Mouse (Mus musculus) kidney, postnatal 0 days (tissue): ENCODE measurements at regions not wholly inside any gene's neighbourhood (a gene's known extent, or its start where the extent isn't known, plus 50 kb on each side); places are given as distances from the start of the nearest gene placed in this dataset.

Experiments
- ATAC-seq: fragments of 200-750 bp; cut with Nextera tagmentation; replicated peaks from 2 replicates; pipeline ENCODE4 v1.8.0; 2017; ENCODE audit warnings: low read depth, moderate number of reproducible peaks, moderate TSS enrichment, moderate library complexity; ENCODE audit not compliant: low FRiP score
- DNase-seq: peaks from one replicate; pipeline ENCODE4 v3.0.0-alpha.2; 2016; ENCODE audit warnings: low spot score
- H3K27ac ChIP-seq: fragments of 300-500 bp; sonication (generic); 2 replicates; pipeline ENCODE4 v1.5.1; 2014; ENCODE audit warnings: mild to moderate bottlenecking
- H3K27me3 ChIP-seq: fragments of 300-500 bp; sonication (generic); 2 replicates; pipeline ENCODE4 v1.6.1; 2014; ENCODE audit warnings: low read length, mixed read lengths; ENCODE audit not compliant: insufficient read depth
- H3K36me3 ChIP-seq: fragments of 300-500 bp; sonication (generic); 2 replicates; pipeline ENCODE4 v1.6.1; 2014; ENCODE audit warnings: low read length, mixed read lengths; ENCODE audit not compliant: insufficient read depth
- H3K4me1 ChIP-seq: fragments of 300-500 bp; sonication (generic); replicated peaks from 2 replicates; pipeline ENCODE4 v1.6.1; 2014; ENCODE audit warnings: antibody characterized with exemption, low read length, mixed read lengths; ENCODE audit not compliant: insufficient read depth
- H3K4me2 ChIP-seq: fragments of 300-500 bp; sonication (generic); 2 replicates; pipeline ENCODE4 v1.6.1; 2014; ENCODE audit warnings: mild to moderate bottlenecking, low read length, moderate library complexity, mixed read lengths
- H3K4me3 ChIP-seq: fragments of 300-500 bp; sonication (generic); replicated peaks from 2 replicates; pipeline ENCODE4 v1.5.1; 2014; ENCODE audit warnings: low read depth, low read length
- H3K9ac ChIP-seq: fragments of 300-500 bp; sonication (generic); 2 replicates; pipeline ENCODE4 v1.6.1; 2014; ENCODE audit warnings: low read depth, low read length
- H3K9me3 ChIP-seq: fragments of 300-500 bp; sonication (generic); replicated peaks from 2 replicates; pipeline ENCODE4 v1.6.1; 2016; ENCODE audit warnings: low read length, inconsistent platforms, mixed read lengths
- CTCF ChIP-seq: IDR thresholded peaks from 2 replicates; pipeline ENCODE4 v1.5.1; 2016; ENCODE audit warnings: antibody characterized with exemption, low read depth, mild to moderate bottlenecking, moderate library complexity
- WGBS: fragments of 180-500 bp; shearing (Covaris S2); extraction: QIAGEN DNeasy Blood & Tissue Kit; methylation state at CpG from one replicate; pipeline ENCODE4 v1.1.7; 2014; 5-methylcytosine and 5-hydroxymethylcytosine counted together

DNA sequence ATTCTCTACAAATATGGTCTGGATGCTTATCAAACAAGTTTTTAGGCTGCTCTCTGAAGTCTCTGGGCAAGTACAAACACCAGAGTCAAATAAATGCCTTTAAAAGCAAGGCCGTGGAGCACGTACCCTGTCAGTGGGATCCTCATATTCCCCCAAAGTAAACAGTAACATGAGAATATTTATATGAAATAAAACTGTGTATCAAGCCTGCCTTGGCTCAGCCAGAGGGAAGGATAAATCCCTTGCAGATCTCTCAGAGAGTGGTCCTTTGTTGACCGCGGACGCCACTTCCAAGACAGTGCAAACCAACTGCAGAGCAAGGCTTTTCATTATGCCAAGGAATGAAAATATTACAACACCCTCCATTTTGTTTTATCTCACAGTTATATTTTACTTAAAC lies 104.8 kb upstream of the 1700066M21Rik start:
- H3K36me3 ChIP-seq = no peaks in the 10 kb centered on the region
- no peak overlapping the region for H3K4me3 ChIP-seq
- H3K27ac ChIP-seq = no peak overlapping the region
- no peak overlapping the region for H3K4me2 ChIP-seq
- no peaks in the 10 kb centered on the region for H3K4me1 ChIP-seq
- TF ChIP-seq CTCF = no peak
- DNase-seq = no peak
- H3K9me3 ChIP-seq = no peaks in the 10 kb centered on the region
- H3K9ac ChIP-seq = no peak overlapping the region
- H3K27me3 ChIP-seq = no peaks in the 10 kb centered on the region
- ATAC-seq = no peak
- WGBS = 79% methylated on average over 5 of the region's 5 CpGs

DNA sequence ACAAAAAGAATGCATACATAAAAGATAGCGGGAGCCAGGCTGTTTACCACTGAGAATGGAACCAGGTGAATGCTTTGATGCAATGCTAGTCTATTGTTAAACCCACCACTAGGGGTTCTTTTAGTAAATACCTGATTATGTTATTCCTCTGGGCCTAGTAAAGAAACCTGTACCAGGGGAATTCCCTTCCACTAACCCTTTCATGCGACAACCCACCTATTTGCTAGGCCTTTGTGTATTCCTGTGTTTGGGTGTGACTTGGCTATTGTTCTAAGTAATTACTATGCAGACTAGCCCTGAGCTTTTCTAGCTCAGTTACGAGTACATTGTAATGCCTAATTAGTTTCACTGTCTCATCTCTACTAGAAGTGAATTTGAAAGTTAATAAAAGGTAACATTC lies 95.9 kb upstream of the 1700066M21Rik start:
- Histone ChIP-seq H3K36me3 (no peaks in the 10 kb centered on the region), H3K9ac (no peak overlapping the region), H3K27ac (no peak overlapping the region), H3K27me3 (no peaks in the 10 kb centered on the region), H3K4me1 (no peaks in the 10 kb centered on the region), H3K9me3 (no peaks in the 10 kb centered on the region), H3K4me2 (no peak overlapping the region), H3K4me3 (no peak overlapping the region)
- no peak for DNase-seq
- WGBS = 85% methylated on average over 3 of the region's 3 CpGs
- TF ChIP-seq CTCF = no peak
- no peak for ATAC-seq

DNA sequence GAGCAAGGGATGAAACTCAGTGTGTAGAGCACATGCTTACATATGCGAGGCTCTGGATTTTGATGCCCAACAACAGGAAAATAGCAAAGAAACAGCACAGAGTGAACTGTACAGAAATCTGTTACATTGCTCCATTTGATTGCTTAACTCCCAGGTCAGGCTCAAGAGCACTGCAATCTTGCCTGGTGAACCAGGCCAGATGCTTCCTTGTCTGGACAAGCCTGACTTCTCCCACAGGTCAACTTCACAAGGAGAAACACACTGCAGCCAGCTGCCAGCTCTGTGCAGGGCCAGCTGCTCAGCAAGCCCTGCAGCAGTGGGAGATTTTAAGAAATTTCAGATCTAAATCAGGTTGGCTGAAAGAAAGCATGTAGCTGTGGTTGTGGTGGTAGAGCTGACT lies 81.2 kb upstream of the 1700066M21Rik start:
- 86% methylated on average over 1 of the region's 1 CpGs for WGBS

DNA sequence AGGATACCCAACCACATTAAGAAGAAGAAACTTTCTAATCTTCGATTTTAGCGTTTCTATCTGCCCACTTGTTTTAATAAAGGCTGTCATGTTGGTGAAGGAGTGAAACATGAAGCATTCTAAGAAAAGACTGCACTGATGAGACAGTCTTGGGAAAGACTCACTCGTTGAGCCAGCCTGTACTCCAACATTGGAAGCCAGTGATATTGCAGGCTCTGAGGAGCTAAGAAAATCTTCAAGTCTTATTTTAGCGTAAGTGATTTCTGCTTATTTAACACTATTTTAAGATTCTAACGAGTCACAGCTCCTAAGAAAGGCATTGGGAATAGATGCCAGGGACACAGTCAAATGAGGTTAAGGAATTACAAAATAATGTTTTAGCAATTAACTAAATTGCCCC lies 78.9 kb upstream of the 1700066M21Rik start:
- Histone ChIP-seq H3K36me3 (no peaks in the 10 kb centered on the region), H3K4me1 (no peaks in the 10 kb centered on the region), H3K27me3 (no peaks in the 10 kb centered on the region), H3K9me3 (no peaks in the 10 kb centered on the region), H3K4me3 (no peak overlapping the region), H3K27ac (no peak overlapping the region), H3K4me2 (no peak overlapping the region), H3K9ac (no peak overlapping the region)
- no peak for TF ChIP-seq CTCF
- WGBS = 77% methylated on average over 5 of the region's 5 CpGs
- DNase-seq = no peak
- no peak for ATAC-seq

More for the DNA sequence above, 81.2 kb upstream of the 1700066M21Rik start:
- TF ChIP-seq CTCF = no peak
- H3K36me3 ChIP-seq = no peaks in the 10 kb centered on the region
- H3K4me1 ChIP-seq = no peaks in the 10 kb centered on the region
- H3K4me3 ChIP-seq = no peak overlapping the region
- H3K9me3 ChIP-seq = no peaks in the 10 kb centered on the region
- H3K9ac ChIP-seq = no peak overlapping the region
- H3K4me2 ChIP-seq = no peak overlapping the region
- no peaks in the 10 kb centered on the region for H3K27me3 ChIP-seq
- H3K27ac ChIP-seq = no peak overlapping the region
- peak; percentile 2 for DNase-seq
- no peak for ATAC-seq

DNA sequence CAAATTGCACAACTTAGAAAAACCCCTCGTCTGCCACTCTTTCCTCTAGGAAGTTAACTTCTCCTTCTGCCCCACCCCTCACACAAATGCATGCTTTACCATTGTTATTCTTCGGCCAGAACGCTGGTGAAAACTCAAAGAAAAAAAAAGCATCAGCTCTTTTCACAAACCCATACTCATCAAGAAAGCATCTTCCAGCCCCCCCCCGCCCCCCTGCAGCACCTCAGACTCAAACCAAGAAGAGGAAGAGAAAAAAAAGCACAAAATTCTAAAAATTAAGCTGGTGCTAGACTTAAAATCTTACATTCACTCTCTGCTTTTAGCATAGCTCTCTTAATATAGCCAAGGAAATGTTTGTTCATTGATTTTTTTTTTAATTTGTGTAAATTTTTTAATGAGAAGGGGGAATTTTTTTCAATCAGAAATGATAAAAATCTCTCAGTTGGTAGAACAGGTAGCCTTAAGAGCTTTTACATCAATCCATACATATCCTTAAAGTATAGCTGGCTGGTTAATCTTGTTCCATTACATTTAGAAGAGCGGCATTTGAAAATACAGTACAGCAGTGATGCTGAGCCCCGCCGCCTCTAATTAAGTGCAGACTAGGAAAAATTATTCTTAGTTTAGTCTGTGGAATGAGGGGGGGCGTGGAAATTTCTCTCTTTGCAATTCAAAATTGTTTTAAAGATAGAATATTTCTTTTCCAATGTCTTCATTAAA lies 76.0 kb upstream of the 1700066M21Rik start:
- no peaks in the 10 kb centered on the region for H3K4me1 ChIP-seq
- ATAC-seq = no peak
- no peak overlapping the region for H3K4me3 ChIP-seq
- H3K9ac ChIP-seq = no peak overlapping the region
- no peaks in the 10 kb centered on the region for H3K27me3 ChIP-seq
- TF ChIP-seq CTCF = no peak
- no peak overlapping the region for H3K4me2 ChIP-seq
- H3K36me3 ChIP-seq = no peaks in the 10 kb centered on the region
- DNase-seq = no peak
- no peak overlapping the region for H3K27ac ChIP-seq
- WGBS = 62% methylated on average over 8 of the region's 8 CpGs
- H3K9me3 ChIP-seq = no peaks in the 10 kb centered on the region

DNA sequence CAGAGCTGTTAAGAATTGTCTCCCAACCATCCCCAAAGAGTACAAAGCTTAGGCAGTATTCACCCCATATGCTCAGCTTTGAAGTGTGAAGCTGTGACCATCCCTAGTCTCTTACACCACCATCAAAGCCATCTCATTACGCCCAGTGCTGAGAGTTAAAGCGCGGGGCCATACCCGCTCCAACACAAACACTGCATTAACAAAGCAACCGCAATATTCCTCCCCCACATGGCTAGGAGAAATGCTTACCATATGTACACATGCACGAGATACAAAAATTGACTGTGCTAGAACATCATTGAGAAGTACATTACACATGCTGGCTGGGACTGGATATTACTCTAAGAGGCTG lies 75.5 kb upstream of the 1700066M21Rik start:
- no peak overlapping the region for H3K27ac ChIP-seq
- no peaks in the 10 kb centered on the region for H3K27me3 ChIP-seq
- H3K4me1 ChIP-seq = no peaks in the 10 kb centered on the region
- no peak overlapping the region for H3K9ac ChIP-seq
- DNase-seq = no peak
- H3K9me3 ChIP-seq = no peaks in the 10 kb centered on the region
- ATAC-seq = no peak
- no peak for TF ChIP-seq CTCF
- H3K4me3 ChIP-seq = no peak overlapping the region
- H3K4me2 ChIP-seq = no peak overlapping the region
- H3K36me3 ChIP-seq = no peaks in the 10 kb centered on the region
- 20% methylated on average over 6 of the region's 6 CpGs for WGBS

DNA sequence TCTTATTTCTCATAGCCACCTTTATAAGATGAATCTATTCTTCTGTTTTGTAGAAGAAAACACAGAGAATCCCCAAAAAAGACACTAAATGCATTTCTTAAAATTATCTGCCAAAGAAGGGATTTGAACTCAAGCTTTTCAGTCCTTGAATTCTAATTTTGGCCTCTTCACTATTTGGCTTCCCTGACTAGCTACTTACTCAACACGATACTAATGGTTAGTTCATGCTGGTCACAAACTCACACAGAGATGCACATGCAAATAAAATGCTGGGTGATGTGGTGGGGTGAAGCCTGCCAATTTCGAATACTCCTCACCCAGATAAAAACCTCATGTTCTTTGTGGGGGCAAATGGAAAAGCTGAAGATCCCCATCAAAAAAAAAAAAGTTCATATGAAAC lies 72.7 kb upstream of the 1700066M21Rik start:
- Histone ChIP-seq H3K36me3 (no peaks in the 10 kb centered on the region), H3K4me1 (no peaks in the 10 kb centered on the region), H3K4me2 (no peak overlapping the region), H3K9me3 (no peaks in the 10 kb centered on the region), H3K27ac (no peak overlapping the region), H3K27me3 (no peaks in the 10 kb centered on the region), H3K9ac (no peak overlapping the region), H3K4me3 (no peak overlapping the region)
- no peak for DNase-seq
- ATAC-seq = no peak
- 80% methylated on average over 2 of the region's 2 CpGs for WGBS
- TF ChIP-seq CTCF = no peak
